Mouse (Mus musculus): ENCODE measurements around the gene P2rx4.

- no peak for TF ChIP-seq CTCF (IDR thresholded peaks at IDR 0.05; ENCODE audit: low read depth)
- TF ChIP-seq EP300 (optimal IDR thresholded peaks at IDR 0.05) = no peak
Observed at GRCm38 (mm10) chr5:122705174-122705573, 2.2 kb upstream of the P2rx4 start.
